8 mouse cellular contexts compared by ENCODE assay signal in genomic region chr8:3628014-3628413, GRCm38 (mm10). TPM values are rescaled to one million over a fixed set of nuclear protein-coding genes. Genes with fewer than 3 reads are reported as not detected.
DNase-seq lines count a peak whose midpoint lies in the region; ATAC-seq and TF ChIP-seq lines count a peak whose summit lies in the region.

No protein-coding gene starts in this region.

- peak; percentile 62 for TF ChIP-seq CTCF in liver, embryonic 14.5 days (IDR thresholded peaks at IDR 0.05; ENCODE audit: low read depth)

- no peaks in the 10 kb centered on the region for H3K9me3 ChIP-seq in liver, embryonic 14.5 days (ENCODE audit: control insufficient read depth, low read length)

- peaks cover 12 to 16% of the 10 kb centered on the region in 2 experiments; a peak in 3 of 4 replicates for H3K4me1 ChIP-seq in liver, embryonic 14.5 days (replicated peaks; ENCODE audit: control insufficient read depth in 2 of 2, insufficient read depth in 2 of 2, low read length in 1 of 2)

- DNase-seq in heart, postnatal 4 days = peak; percentile 38
- DNase-seq in heart, adult 8-10 months (ENCODE audit: low spot score) = no peak
- peak; percentile 66 to 74 for DNase-seq in B cell, adult 2 months
- peak; percentile 72 for DNase-seq in adipocyte (ENCODE audit: low spot score)
- DNase-seq in liver, embryonic 14.5 days (ENCODE audit: low read depth in 3 of 3, low spot score in 3 of 3) = no peak
- DNase-seq in thymus, postnatal 25 days = peak; percentile 28
- DNase-seq in gastrocnemius, postnatal 10 days = no peak
- DNase-seq in ovary, postnatal 10 days (ENCODE audit: low spot score) = no peak

- H3K36me3 ChIP-seq in liver, embryonic 14.5 days (replicated peaks; ENCODE audit: control insufficient read depth, insufficient read depth, low read depth) = no peaks in the 10 kb centered on the region

- ATAC-seq in liver, embryonic 14.5 days (ENCODE audit: insufficient read depth) = no peak

- WGBS in liver, embryonic 14.5 days (ENCODE audit: insufficient replicate concordance) = 35% methylated on average over 5 of the region's 5 CpGs

- no peak overlapping the region for H3K4me3 ChIP-seq in liver, embryonic 14.5 days (ENCODE audit: insufficient read depth in 1 of 2, low read depth in 2 of 2, low read length in 2 of 2)

- H3K9ac ChIP-seq in liver, embryonic 14.5 days (replicated peaks) = no peak overlapping the region

- H3K27me3 ChIP-seq in liver, embryonic 14.5 days (ENCODE audit: control insufficient read depth, insufficient read depth, low read length) = no peaks in the 10 kb centered on the region; the same call in 1 of the 2 replicates

- no peak overlapping the region for H3K27ac ChIP-seq in liver, embryonic 14.5 days

- no peak overlapping the region for H3K4me2 ChIP-seq in liver, embryonic 14.5 days (ENCODE audit: low read depth)

- TF ChIP-seq EP300 in liver, embryonic 14.5 days (IDR thresholded peaks at IDR 0.05; ENCODE audit: low read depth) = no peak

RNA-seq across cellular contexts. Expression of gene Pcp2, which starts 2.7 kb away (rescaled TPM):
- not detected for total RNA-seq in heart, postnatal 4 days (2021)
- not detected for total RNA-seq in heart, adult 8-10 months (2022)
- polyA plus RNA-seq in liver, embryonic 14.5 days (2012; rRNA removed) = not detected in 2 replicates
- polyA plus RNA-seq in liver, embryonic 14.5 days (2014; fragmentation: Nextera tagmentation; extraction: Ambion mirVana) = 0.19 TPM in 1 of 2 replicates, not detected in the other
- not detected for total RNA-seq in gastrocnemius, postnatal 10 days (2021)

RNA-seq across cellular contexts. Expression of gene Stxbp2, which starts 2.7 kb away (rescaled TPM):
- total RNA-seq in heart, postnatal 4 days (2021) = 10 to 100 TPM; 15.4 to 17.3 TPM
- 1 to 10 TPM; 4.6 to 7.7 (median 5.6) TPM for total RNA-seq in heart, adult 8-10 months (2022)
- polyA plus RNA-seq in liver, embryonic 14.5 days (2012; rRNA removed) = 55.5 and 61.7 TPM in 2 replicates
- 37.7 and 44.6 TPM in 2 replicates for polyA plus RNA-seq in liver, embryonic 14.5 days (2014; fragmentation: Nextera tagmentation; extraction: Ambion mirVana)
- total RNA-seq in gastrocnemius, postnatal 10 days (2021) = 1 to 10 TPM; 4.0 to 6.7 TPM

RNA-seq across cellular contexts. Expression of gene Pet100, which starts 6.7 kb away (rescaled TPM):
- 10 to 100 TPM; 72.5 to 77.7 TPM for total RNA-seq in heart, postnatal 4 days (2021)
- total RNA-seq in heart, adult 8-10 months (2022) = 100 to 1,000 TPM in 1 of 4 experiments, 10 to 100 TPM in 3; 84.2 to 104 (median 93.4) TPM
- 7.9 and 32.5 TPM in 2 replicates for polyA plus RNA-seq in liver, embryonic 14.5 days (2012; rRNA removed)
- 113 and 117 TPM in 2 replicates for polyA plus RNA-seq in liver, embryonic 14.5 days (2014; fragmentation: Nextera tagmentation; extraction: Ambion mirVana)
- 10 to 100 TPM; 76.0 to 76.5 TPM for total RNA-seq in gastrocnemius, postnatal 10 days (2021)

RNA-seq across cellular contexts. Expression of gene Xab2, which starts 6.9 kb away (rescaled TPM):
- 10 to 100 TPM; 20.9 to 21.3 TPM for total RNA-seq in heart, postnatal 4 days (2021)
- total RNA-seq in heart, adult 8-10 months (2022) = 10 to 100 TPM; 13.8 to 18.5 (median 16.2) TPM
- 24.1 and 27.1 TPM in 2 replicates for polyA plus RNA-seq in liver, embryonic 14.5 days (2012; rRNA removed)
- polyA plus RNA-seq in liver, embryonic 14.5 days (2014; fragmentation: Nextera tagmentation; extraction: Ambion mirVana) = 22.2 and 25.9 TPM in 2 replicates
- total RNA-seq in gastrocnemius, postnatal 10 days (2021) = 10 to 100 TPM; 14.9 to 16.4 TPM

RNA-seq across cellular contexts. Expression of gene Retn, which starts 27.6 kb away (rescaled TPM):
- total RNA-seq in heart, postnatal 4 days (2021) = not detected
- total RNA-seq in heart, adult 8-10 months (2022) = 1 to 10 TPM in 2 of 4 experiments, under 1 TPM in 2; 0.38 to 1.9 (median 1.3) TPM
- polyA plus RNA-seq in liver, embryonic 14.5 days (2012; rRNA removed) = not detected in 2 replicates
- polyA plus RNA-seq in liver, embryonic 14.5 days (2014; fragmentation: Nextera tagmentation; extraction: Ambion mirVana) = not detected in 2 replicates
- total RNA-seq in gastrocnemius, postnatal 10 days (2021) = under 1 TPM; 0.61 to 0.75 TPM

Comparison
In these comparisons a context has a peak if more than half of its experiments do, and no peak if none do; other contexts are left out.
1. DNase-seq: peak in heart, postnatal 4 days (single experiment), B cell, adult 2 months (2 of 2), adipocyte (single experiment) and thymus, postnatal 25 days (single experiment); none in heart, adult 8-10 months (single experiment), liver, embryonic 14.5 days (0 of 3), gastrocnemius, postnatal 10 days (single experiment) and ovary, postnatal 10 days (single experiment).